Mouse (Mus musculus) thymus, postnatal 0 days (tissue): ENCODE results near the gene Alg5. TPM values are rescaled to one million over a fixed set of nuclear protein-coding genes. Genes with fewer than 3 reads are reported as not detected.
"Not testable (repeated sequence)": the region's sequence is repeated elsewhere in the genome, so short reads cannot be mapped to it uniquely, and the experiment has no call there.

Experiments used
- DNase-seq: peaks from one replicate; pipeline ENCODE4 v3.0.0-alpha.2; 2015; ENCODE audit warnings: low spot score
- polyA plus RNA-seq: library from polyadenylated mRNA; unstranded; fragments of >200 nt; fragmentation: Nextera tagmentation; extraction: Ambion mirVana; gene quantifications from 2 replicates; pipeline ENCODE4 v1.2.1, GENCODE M21; 2015

Gene Alg5
- polyA plus RNA-seq, 1 experiment from 2014 or later: 82.8 TPM

DNA sequence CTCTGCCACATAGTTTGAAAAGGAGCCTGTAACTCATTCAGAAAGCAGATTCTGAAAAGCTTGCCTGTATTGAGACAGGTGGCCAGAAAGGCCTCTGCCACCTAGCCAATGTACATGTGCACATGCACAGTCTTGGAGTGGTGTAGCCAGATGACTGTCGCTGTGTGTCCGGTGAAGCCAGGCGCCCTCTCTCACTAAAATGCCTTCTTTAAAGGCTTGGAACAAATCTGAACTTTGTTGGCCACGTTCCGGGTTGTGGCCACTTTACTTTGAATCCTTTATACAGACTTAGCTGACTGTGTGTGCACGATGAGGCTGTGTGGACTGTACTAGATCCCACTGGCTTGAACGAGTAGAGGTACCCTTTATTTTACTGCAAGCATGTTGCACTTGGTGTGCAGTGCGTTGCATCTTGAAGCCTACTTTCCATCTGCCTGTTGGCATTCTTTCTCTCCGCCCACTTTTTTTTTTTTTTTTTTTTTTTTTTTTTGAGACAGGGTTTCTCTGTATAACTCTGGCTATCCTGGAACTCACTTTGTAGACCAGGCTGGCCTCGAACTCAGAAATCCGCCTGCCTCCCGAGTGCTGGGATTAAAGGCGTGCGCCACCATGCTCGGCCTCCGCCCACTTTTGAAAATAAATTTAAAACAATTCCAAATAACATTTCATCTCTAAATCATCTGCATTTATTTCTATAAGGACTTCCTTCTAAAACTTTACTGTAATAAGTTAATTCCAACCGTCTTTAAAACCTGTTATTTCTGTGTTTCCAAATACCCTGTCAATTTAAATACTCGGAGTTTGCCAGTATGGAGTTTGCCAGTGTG is 975 bp downstream of the Alg5 start:
- DNase-seq: peak; percentile 23

DNA sequence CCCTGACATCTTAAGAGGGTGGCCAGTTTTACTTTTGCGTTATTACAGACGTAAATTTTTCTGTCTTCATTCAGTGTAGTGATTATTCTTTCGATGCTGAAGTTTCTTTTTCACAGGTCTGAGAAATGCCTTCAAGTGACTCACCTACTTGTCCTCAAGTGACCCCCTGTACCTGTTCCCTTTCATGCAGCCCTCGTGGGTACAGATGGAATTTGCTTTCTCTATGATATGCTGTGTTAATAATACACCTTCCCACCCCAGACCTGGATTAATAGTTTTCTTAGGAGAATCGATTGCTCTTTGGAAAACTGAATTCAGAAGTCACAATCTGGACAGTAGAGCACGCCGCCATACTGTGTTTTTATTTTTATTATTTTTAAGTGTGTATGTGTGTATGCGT is 2.0 kb downstream of the Alg5 start:
- no peak for DNase-seq

DNA sequence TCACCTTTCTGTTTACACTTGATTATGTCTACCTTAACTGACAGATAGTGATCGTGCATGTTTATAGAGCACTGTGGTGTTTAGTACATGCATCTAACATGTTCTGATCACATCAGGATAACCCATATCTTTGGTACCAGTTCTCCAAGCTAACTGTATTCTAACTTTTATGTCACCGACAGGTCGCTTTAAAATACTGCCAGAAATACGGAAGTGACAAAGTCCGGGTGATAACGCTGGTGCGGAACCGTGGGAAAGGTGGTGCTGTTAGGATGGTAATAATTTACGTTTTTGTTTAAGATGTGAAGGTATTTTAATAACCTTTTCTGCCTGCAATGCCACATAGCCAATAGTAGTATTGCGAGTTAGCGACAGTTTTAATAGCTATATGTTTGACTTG is 6.6 kb downstream of the Alg5 start:
- DNase-seq: no peak

DNA sequence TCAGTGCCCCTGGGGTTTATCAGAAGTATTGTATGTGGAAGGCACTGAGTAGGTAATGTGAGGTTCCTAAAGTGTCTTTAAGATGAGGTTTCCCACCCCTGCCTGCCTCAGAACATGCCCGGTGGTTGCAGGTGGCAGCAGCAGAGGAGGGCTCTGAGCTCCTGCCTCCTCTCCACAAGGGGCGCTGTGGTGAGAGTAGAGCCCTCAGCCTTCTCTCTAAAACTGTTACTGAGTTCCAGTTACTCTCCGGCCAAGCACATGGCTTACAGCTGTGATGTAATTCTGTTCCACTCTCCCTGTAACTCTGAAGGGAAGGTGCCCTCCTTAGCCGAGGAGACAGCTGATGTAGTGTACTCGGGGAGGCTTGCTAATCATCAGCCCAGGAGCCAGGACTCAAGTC is 10.5 kb downstream of the Alg5 start:
- peak; percentile 22 for DNase-seq

DNA sequence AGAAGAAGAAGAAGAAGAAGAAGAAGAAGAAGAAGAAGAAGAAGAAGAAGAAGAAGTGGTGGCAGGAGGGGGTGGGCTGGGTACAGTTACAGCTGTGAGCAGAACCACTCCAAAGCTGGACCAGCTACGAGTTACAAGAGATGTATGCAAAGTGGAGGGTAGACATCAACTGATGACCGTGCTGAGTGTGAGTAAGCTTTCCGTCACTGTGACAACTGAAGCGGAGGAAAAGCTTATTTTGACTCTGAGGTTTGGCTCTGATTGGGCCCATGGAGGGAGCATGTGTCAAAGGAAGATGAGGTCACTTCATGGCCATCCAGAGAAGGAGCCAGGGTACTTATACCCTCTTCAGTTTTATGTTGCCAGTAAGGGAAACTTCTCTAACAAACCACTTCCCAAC is 18.1 kb downstream of the Alg5 start:
- no peak for DNase-seq

DNA sequence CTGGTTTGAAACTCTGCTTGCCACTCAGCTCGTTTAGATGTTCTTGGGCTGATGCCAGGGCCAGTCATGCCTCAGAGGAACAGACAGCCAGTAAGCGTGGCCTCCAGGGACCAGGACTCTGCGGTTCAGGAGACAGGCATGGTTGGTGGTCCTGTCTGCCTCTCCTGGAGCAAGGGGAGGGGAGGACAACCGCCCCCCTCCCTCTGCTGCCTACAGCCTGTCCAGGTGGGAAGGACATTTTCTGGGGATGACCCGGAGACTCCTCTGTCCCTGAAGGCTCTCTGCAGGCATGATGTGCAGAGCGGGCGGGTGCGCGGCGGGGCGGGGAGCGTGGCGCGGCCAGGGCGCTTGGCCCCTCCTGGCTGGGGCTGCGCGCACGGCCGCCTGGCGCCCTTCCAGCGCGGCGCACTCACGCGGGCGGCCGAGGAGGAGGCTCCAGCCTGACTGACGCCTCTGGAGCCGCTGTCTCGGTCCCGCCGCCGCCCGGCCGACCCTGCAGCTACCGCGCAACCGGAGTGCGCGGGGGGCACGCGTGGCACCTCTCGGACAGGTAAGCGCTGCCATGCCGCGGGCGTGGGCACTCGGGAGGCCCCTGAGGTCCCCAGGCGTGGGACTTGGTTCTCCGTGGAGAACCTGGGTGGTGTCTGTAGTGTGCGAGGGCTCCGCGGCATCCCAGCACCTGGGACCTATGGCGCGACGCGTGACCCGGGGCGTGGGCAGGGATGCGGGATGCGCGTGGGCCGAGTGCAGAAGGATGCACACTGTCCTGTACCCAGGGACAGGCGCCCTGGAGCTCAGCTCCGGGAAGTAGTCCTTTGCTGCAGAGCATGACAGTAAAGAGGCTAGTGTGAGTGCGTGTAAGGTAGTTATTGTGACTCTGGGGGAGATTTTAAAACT is 20.1 kb downstream of the Alg5 start, which contains the start of gene Smad9:
Gene Smad9, plus strand, starts transcription at position 438 of the 897 bp plus-strand sequence.
- DNase-seq: no peak

DNA sequence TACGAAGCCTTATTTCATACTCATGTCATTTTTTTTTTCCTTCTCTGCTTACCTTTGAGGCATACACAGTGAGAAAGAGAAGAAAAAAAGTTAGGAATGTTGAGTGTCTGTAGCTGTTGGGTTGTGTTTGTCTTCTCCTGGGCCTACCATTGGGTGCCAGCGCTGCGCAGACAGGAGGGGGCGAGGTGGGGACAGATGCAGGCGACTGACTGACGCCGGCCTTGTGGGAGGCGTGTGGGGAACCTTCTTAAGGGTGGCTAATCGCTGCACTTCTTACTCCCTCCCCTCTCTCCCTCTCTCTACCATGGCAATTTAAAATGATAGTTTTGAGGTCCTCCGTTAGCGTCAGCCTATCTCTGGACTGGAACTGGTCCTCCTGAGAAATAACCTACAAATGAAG is 20.7 kb downstream of the Alg5 start:
- no peak for DNase-seq

DNA sequence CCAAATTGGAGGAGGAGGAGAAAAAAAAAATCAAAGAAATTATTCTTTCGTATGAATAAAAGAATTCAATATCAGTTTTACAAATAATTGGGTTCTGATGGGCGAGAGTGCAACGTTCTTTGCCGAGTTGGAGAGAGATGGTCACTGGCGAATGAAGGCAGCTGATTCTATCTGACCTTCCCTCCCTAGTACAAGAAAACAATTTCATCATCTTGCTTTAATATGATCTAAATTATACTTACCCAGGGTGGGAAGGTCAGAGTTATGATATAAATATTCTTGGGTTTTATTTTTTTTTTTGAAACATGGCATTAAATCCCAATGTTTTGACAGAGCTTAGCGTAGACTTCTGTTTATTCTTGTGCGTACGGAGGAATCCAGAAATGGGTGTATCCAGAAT is 22.1 kb downstream of the Alg5 start:
- no peak for DNase-seq

DNA sequence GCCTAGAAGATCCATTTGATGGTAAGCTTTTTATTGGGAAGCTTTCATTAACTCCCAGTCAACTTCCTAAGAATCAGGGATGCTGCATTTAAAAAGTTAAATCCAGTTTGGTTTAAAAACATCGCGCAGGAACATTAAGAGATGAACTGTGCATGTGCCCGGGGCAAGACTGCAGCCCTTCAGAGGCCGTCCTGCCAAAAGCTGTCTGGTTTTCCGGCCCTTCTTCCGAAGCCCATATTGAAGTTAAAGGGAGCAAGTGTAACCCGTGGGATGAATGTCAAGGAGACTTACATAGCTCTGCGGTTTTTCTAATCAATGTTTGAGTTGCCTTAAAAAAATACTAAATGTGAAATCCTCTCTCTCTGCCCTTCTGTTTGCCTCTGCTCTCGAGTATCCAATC is 23.9 kb downstream of the Alg5 start:
- no peak for DNase-seq

DNA sequence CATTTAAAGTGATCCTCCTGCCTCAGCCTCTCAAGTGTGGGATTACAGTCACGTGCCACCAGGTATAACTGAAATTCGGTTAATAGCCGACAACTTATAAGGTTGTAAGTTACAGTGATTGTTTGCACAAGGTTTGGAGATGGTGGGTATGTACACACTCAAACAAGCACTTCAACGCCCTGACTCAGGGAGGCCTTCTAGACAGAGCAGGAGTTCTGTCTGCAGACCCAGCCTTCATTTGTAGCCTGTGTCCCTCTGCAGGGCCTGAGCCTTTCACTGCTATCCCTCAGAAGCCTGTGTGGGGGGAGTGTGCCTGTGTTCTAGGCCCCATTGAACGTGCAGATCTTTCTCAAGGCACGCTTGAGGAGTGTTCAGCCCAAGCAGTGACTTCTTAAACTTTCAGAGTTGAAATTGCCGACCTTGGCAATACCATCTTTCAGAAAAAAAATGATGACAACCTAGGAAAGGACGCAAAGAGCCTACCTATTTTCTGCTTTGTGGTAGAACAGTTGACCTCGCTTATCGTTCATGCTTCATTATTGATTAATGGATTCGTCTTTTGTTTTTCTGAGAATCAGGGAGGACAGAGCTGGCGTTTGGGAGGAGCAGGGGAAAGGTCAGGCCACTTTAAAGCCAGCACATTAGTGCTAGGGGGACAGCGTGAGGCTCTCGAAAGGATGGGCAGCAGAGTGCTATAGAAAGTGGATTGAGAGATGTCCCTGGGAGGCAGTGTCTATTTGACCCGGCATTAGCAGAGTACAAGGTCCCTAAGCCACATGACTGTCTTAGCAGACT is 25.2 kb downstream of the Alg5 start:
- DNase-seq: no peak

DNA sequence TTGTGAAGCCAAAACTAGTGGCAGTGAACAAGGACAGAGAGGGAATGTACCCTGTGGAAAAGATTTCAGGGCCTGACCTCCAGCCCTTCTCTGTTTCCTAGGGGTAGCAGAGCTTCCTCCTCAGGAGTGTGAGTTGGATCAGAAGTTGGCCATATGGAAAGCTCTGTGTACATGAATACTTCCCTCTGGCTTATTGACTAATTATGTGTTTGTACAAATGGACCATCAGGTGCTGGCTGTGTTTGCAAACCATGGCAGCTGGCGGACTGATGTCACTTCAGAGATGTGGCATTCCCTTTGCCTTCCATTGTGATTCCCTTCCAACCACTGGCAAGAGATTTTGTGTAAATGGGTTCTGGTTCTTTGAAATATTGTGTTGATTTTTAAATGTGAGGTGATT is 25.9 kb downstream of the Alg5 start:
- no peak for DNase-seq

DNA sequence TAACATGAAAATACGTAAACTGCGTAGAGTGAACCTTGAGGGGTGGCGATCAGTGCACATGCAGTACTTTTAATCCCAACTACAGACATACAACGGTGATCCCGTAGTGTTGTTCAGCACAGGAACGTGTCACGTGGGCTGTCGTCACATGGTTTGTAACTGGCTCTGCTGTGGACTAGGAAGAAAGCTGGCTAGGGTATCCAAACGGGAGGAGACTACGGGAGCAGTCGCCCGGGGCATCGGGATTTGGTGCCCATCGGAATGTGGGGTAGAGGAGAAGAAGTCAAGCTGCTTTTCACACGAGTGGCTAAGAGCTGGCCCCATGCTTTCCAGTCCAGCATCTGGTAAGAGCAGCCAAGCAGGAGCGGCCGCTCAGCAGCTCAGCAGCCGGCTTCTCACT is 29.1 kb downstream of the Alg5 start:
- DNase-seq: no peak

DNA sequence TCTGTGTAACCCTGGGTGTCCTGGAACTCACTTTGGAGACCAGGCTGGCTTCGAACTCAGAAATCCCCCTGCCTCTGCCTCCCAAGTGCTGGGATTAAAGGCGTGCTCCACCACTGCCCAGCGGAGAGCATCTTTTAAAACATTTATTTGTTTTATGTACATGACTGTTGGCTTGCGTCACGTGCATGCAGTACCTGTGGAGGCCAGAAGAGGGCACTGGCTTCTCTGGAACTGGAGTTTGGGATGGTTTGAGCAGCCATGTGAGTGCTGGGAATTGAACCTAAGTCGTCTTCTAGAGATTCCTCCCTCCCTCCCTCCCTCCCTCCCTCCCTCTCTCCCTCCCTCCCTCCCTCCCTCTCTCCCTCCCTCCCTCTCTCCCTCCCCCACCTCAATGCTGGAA is 30.2 kb downstream of the Alg5 start:
- not testable (repeated sequence) for DNase-seq

DNA sequence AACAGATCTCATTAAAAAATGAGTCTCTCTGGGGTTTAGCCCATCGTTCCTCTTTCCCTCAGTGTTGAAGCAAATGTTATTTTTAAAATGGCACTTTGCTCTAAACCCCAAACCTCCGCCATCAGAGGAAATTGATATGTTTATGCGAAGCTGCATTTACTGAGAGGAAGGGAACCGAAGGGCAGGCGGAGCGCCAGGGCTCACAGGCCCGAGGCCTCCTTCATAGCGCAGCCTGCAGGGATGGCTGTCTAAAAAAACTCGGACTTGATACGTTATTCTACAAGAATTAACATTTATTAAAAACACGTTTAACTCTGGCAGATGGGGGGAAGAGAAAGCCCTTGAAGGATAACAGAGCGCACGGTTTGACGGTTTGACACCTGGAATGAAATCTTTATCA is 30.7 kb downstream of the Alg5 start:
- no peak for DNase-seq

DNA sequence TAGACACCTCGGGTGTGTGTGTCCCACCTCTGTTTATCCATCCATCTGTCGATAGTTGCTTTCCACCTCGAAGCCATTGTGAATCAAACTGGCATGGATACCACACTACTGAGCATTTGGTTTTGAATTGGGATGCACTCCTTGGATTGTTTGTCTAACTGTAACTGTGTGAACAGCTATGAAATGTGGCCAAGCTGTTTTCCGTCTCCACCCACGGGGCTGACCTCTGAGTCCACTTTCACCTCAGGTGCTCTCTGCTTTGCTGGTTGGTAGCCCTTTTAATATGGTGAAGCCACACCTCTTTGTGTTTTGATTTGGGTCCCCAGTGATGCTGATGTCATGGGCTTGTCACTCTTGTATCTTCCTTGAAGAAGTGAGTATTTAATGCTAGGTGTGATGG is 31.5 kb downstream of the Alg5 start:
- no peak for DNase-seq

DNA sequence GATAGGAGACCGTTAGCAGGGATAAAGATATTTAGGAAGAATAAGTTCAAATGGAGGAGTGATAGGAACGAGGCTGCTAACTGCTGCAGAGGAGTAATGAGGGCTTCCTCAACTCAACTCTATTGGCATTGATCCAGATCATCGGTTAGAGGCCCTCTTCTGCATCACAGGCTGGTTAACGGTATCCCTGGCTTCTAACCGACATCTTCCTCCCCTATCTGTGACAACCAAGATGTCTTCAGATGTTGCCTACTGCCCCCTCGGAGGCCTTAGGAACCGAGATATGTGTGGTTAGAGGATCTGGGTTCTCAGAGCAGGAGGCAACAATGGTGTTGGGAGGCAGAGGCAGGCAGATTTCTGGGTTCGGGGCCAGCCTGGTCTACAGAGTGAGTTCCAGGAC is 33.3 kb downstream of the Alg5 start:
- no peak for DNase-seq

DNA sequence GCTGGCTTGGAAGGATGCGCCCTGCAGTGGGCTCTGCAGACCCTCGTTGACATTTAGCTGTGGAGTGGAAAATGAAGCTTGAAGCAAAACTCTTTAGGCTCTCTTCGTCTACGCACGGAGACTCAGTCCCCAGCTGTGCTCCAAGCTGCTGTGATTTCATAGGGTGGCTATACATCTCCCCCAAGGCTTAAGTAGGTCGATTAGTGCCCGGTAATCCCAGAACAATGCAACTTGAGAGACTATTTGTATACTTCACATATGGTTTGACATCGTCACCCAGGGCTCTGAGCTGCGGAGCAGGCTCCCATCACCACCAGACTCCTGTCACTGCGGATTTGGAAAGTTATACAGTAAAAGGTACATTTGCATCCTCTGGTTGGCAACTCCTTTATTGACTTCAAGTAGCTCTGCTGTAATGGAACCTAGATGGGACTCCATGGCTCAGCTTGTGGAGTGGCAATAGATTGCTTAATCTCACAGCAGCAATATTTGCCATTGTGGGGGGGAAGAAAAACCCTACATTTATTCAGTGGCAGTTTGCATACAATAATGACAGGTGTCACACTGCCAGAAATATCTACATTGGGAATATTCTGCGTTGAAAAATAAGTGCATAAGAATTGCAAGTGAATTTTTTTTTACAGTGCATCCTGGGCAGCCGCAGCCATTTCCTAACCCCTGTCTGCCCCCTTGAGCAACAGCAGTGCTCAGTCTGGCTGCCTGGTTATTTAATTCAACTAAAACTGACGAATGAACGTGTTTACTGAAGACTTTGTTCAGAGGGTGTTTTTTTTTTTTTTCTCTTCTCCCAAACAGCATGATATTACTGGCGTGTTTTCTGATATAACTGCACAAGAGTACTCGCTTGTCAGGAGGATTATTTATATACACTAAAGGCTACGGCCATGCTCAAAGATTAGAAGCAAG is 34.3 kb downstream of the Alg5 start:
- no peak for DNase-seq

DNA sequence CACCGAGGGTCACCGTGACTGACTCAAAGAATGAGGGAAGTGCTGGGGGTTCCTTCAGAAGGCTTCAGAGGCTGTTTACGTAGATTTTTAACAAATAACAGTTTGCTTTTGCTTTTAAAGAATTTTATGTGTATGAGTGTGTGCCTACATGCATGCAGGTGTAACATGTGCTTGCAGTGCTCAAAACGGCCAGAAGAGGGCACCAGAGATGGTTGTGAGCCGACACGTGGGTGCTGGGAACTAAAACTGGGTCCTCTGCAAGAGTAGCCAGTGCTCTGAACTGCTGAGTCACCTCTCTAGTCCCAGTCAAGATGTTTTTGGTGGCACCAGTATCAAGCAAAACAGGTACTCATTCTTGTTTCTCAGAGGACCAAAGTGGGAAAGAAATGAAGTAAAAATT is 38.3 kb downstream of the Alg5 start:
- DNase-seq: no peak

DNA sequence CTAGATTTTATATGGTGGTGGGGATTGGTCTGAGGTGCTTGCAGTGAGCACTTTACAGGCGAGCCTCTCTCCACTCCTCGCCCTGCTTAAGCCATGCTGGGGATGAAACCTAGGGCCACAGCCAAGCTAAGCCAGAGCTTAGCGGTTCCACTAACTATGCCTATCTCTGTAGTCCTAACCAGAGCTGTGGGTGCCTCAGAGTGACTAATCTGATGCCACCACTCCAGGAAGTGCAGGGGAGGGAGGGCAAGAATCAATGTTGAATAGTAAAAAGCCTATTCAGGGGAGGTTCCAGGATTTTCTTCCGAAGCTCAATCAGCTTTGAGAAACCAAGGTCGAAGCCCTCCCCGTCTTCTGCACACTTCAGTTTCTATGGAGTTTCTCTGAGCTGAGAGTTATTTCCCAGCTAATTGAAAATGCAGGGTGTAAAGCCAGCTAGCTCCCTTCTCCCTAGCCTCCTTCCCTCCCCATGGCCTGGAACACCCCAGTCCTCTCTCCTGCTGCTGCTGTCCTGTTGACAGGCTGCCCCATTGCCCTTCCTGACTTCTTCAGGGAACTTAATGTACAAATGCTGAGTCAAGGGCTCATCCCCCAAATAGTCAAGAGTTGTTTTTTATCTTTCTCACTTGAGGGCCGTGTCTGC is 40.8 kb downstream of the Alg5 start:
- no peak for DNase-seq

DNA sequence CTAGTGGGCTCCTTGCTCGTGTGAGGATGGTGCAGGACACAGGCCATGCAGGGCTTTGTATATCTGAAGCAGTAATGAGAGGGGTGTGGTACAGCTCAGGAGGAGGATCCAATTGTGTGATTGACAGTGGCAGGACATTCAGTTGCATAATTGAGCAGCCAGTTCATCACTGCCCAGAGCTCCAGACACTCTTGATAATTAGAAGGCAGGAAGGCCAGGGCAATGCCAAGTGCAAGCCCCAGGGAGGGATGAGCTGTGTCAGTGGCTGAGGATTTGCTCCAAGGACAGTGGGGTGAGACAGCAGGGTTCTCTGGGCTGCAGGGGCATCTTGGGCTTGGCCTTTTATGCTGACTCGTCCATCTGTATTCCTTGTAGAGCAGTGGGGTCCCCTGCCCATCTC is 55.3 kb downstream of the Alg5 start:
- DNase-seq: no peak
